Mouse (Mus musculus): ENCODE results near the gene Trir.

DNA sequence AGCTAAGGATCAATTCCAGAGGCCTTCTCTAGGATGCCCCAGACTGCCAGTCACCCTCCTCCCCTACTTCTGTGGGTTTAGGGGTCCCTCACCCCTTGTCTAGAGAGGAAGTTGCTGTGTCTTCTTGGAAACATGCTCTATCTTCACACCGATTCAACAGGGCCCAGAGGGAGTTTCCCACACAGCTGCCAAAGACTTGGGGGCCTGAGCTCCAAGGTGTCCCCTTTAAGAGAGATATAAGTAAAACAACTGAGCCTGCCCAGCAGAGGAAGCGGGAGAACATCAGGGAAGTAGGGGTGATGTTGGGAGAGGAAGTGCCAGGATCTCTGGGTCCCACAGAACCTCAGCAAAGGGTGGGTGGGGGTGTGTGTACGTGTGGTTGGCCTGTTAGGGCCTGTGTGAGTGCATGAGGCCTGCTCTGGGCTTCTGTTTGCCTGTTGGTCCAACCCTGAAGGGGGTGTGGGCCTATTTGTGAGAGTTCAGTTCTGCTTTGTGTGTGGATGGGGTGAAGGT, 44.1 kb upstream of the Trir start:
- TF ChIP-seq CTCF (IDR thresholded peaks at IDR 0.05; ENCODE audit: insufficient read depth, low read depth, low read length): no peak
- no peak for TF ChIP-seq POLR2A (IDR thresholded peaks at IDR 0.05; ENCODE audit: insufficient read depth, low read depth, low read length)

Measured in olfactory bulb, adult 2 months (tissue).